In the genomic region with DNA sequence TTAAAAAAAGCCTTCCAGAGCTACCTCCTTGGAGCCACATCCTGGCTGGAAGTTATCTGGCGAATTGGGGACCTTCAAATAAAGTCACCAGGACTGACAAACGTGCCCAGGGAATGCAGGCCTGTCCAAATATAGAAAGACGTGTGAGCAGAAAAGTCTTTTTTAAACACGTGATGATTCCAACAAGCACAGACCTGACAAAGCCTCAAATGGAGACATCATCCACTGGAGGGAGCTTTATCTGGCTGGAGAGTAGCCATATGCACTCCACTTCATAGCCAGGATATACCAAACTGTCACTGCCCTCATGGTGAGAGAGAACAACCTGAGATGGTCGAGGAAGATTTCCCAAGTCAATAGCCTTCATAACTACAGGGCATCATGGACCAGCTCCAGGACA, we compare ENCODE assay signal across 20 mouse cellular contexts. TPM values are rescaled to one million over a fixed set of nuclear protein-coding genes. Genes with fewer than 3 reads are reported as not detected.
DNase-seq lines count a peak whose midpoint lies in the region; ATAC-seq and TF ChIP-seq lines count a peak whose summit lies in the region.
"Had no signal": no experiment of that assay in that cellular context is flagged by ENCODE, and none has a peak within 500 bp of the region (broad histone marks: within the 10 kb centered on the region; RNA-seq: fewer than 3 reads in every experiment).

No protein-coding gene starts in this region.

- no peak for DNase-seq in hindbrain, postnatal 0 days (ENCODE audit: low spot score)
- no peak for DNase-seq in hindbrain, embryonic 11.5 days (ENCODE audit: low spot score)
- no peak for DNase-seq in CH12.LX (ENCODE audit: extremely low read depth)
- peak; percentile 83 for DNase-seq in heart, postnatal 0 days (ENCODE audit: low spot score)
- DNase-seq in T-cell, adult 2 months (ENCODE audit: low spot score): no peak
- no peak for DNase-seq in spleen, postnatal 36 days (ENCODE audit: low spot score in 2 of 2)
- DNase-seq: adrenal gland, postnatal 10 days; cerebellum, postnatal 36 days; gastrocnemius, postnatal 25 days; kidney, adult 9 months; lung, adult 2 months; right cerebral cortex, postnatal 25 days had no signal

- H3K9me3 ChIP-seq in hindbrain, postnatal 0 days (ENCODE audit: low read length): no peaks in the 10 kb centered on the region
- no peaks in the 10 kb centered on the region for H3K9me3 ChIP-seq in hindbrain, embryonic 11.5 days (ENCODE audit: control insufficient read depth, low read length)
- H3K9me3 ChIP-seq in CH12.LX (replicated peaks; ENCODE audit: low read length): peaks cover 8% of the 10 kb centered on the region
- no peaks in the 10 kb centered on the region for H3K9me3 ChIP-seq in heart, postnatal 0 days (replicated peaks; ENCODE audit: control insufficient read depth, low read length)
- H3K9me3 ChIP-seq: embryonic facial prominence, embryonic 10.5 days; forebrain, embryonic 15.5 days; G1E; limb, embryonic 13.5 days; neural tube, embryonic 13.5 days had no signal

- no peak for TF ChIP-seq POLR2A in CH12.LX (IDR thresholded peaks at IDR 0.05; ENCODE audit: low read depth, low read length)

- no peaks in the 10 kb centered on the region for H3K36me3 ChIP-seq in hindbrain, postnatal 0 days (ENCODE audit: insufficient read depth, low read length)
- no peaks in the 10 kb centered on the region for H3K36me3 ChIP-seq in hindbrain, embryonic 11.5 days (ENCODE audit: control insufficient read depth, insufficient read depth, low read length)
- peaks cover 60 to 95% of the 10 kb centered on the region in 2 experiments for H3K36me3 ChIP-seq in CH12.LX (replicated peaks in 1 of 2; ENCODE audit: control insufficient read depth in 1 of 2, insufficient read depth in 1 of 2, low read length in 1 of 2)
- H3K36me3 ChIP-seq in heart, postnatal 0 days (replicated peaks; ENCODE audit: control insufficient read depth, insufficient read depth, low read length): no peaks in the 10 kb centered on the region; the same call in 1 of the 2 replicates
- H3K36me3 ChIP-seq: embryonic facial prominence, embryonic 10.5 days; forebrain, embryonic 15.5 days; G1E; limb, embryonic 13.5 days; neural tube, embryonic 13.5 days had no signal

- H3K4me1 ChIP-seq in hindbrain, postnatal 0 days (ENCODE audit: insufficient read depth, low read length): no peaks in the 10 kb centered on the region
- H3K4me1 ChIP-seq in hindbrain, embryonic 11.5 days (replicated peaks; ENCODE audit: control insufficient read depth, insufficient read depth, low read length): no peaks in the 10 kb centered on the region
- H3K4me1 ChIP-seq in CH12.LX (ENCODE audit: control insufficient read depth in 1 of 2, insufficient read depth in 2 of 2): peaks cover 30 to 94% of the 10 kb centered on the region in 2 experiments
- H3K4me1 ChIP-seq in brown adipose tissue, adult 24 weeks (ENCODE audit: control insufficient read depth, insufficient read depth, insufficient read length, low read length): peaks cover 19% of the 10 kb centered on the region; the same call in 1 of the 2 replicates
- peaks cover 69% of the 10 kb centered on the region for H3K4me1 ChIP-seq in heart, postnatal 0 days (ENCODE audit: control insufficient read depth, insufficient read depth)
- H3K4me1 ChIP-seq: embryonic facial prominence, embryonic 10.5 days; forebrain, embryonic 15.5 days; limb, embryonic 13.5 days; neural tube, embryonic 13.5 days had no signal

- WGBS in hindbrain, postnatal 0 days: 63% methylated on average over 5 of the region's 5 CpGs
- 68% methylated on average over 5 of the region's 5 CpGs for WGBS in hindbrain, embryonic 11.5 days
- WGBS in heart, postnatal 0 days: 23% methylated on average over 5 of the region's 5 CpGs

- TF ChIP-seq EP300 in CH12.LX (IDR thresholded peaks at IDR 0.05; ENCODE audit: low read length): no peak
- peak; percentile 88; the same call in 1 of the 2 replicates for TF ChIP-seq EP300 in heart, postnatal 0 days (IDR thresholded peaks at IDR 0.05; ENCODE audit: low read depth)

- H3K27me3 ChIP-seq in hindbrain, postnatal 0 days (ENCODE audit: insufficient read depth, low read length): no peaks in the 10 kb centered on the region
- no peaks in the 10 kb centered on the region for H3K27me3 ChIP-seq in hindbrain, embryonic 11.5 days (ENCODE audit: control insufficient read depth, insufficient read depth, low read length)
- no peaks in the 10 kb centered on the region for H3K27me3 ChIP-seq in CH12.LX (replicated peaks)
- no peaks in the 10 kb centered on the region for H3K27me3 ChIP-seq in heart, postnatal 0 days (ENCODE audit: control insufficient read depth, insufficient read depth, low read length)
- H3K27me3 ChIP-seq: forebrain, embryonic 15.5 days; limb, embryonic 13.5 days; neural tube, embryonic 13.5 days had no signal

- peak; percentile 4 for TF ChIP-seq RAD21 in CH12.LX (IDR thresholded peaks at IDR 0.05; ENCODE audit: low read depth, low read length)

- peak; percentile 10; the same call in 1 of the 2 replicates for TF ChIP-seq CTCF in hindbrain, postnatal 0 days (IDR thresholded peaks at IDR 0.05; ENCODE audit: low read depth)
- TF ChIP-seq CTCF in CH12.LX (conservative IDR thresholded peaks at IDR 0.05 in 1 of 2, IDR thresholded peaks at IDR 0.05 in 1 of 2; ENCODE audit: low read depth in 2 of 2, low read length in 2 of 2): peak in 1 of 2 experiments; percentile 39; a peak in 1 of 4 replicates
- peak; percentile 57 for TF ChIP-seq CTCF in heart, postnatal 0 days (IDR thresholded peaks at IDR 0.05; ENCODE audit: low read depth)

- dilution Hi-C loops in CH12.LX (cut with MboI; ENCODE audit: extremely low pct_ligation_motif_present, extremely low pct_unique_long_range_greater_than_20kb, low sequenced_read_pairs): no loop called here

- H3K4me3 ChIP-seq in hindbrain, postnatal 0 days (ENCODE audit: low read length): no peak overlapping the region
- H3K4me3 ChIP-seq in hindbrain, embryonic 11.5 days (ENCODE audit: low read depth, low read length): no peak overlapping the region
- no peak overlapping the region for H3K4me3 ChIP-seq in CH12.LX (replicated peaks in 1 of 3; ENCODE audit: low read depth in 2 of 3, low read length in 2 of 3, poor library complexity in 1 of 3)
- no peak overlapping the region for H3K4me3 ChIP-seq in brown adipose tissue, adult 24 weeks (ENCODE audit: insufficient read depth, low read depth, low read length)
- H3K4me3 ChIP-seq in heart, postnatal 0 days (ENCODE audit: low read depth, low read length): no peak overlapping the region
- H3K4me3 ChIP-seq: embryonic facial prominence, embryonic 10.5 days; erythroblast, embryonic 14.5 days; forebrain, embryonic 15.5 days; limb, embryonic 13.5 days; neural tube, embryonic 13.5 days had no signal

- ATAC-seq in hindbrain, postnatal 0 days: no peak
- no peak for ATAC-seq in hindbrain, embryonic 11.5 days (ENCODE audit: low FRiP score)
- peak; percentile 82 for ATAC-seq in heart, postnatal 0 days (ENCODE audit: insufficient read depth, low read depth)
- ATAC-seq: forebrain, embryonic 15.5 days; hindbrain, embryonic 16.5 days had no signal

- H3K9ac ChIP-seq in hindbrain, postnatal 0 days (replicated peaks; ENCODE audit: low read length): no peak overlapping the region
- H3K9ac ChIP-seq in hindbrain, embryonic 11.5 days (ENCODE audit: low read depth, low read length): no peak overlapping the region
- H3K9ac ChIP-seq in CH12.LX (ENCODE audit: insufficient read depth, low read depth): no peak overlapping the region
- no peak overlapping the region for H3K9ac ChIP-seq in heart, postnatal 0 days (replicated peaks; ENCODE audit: low read depth, low read length)
- H3K9ac ChIP-seq: forebrain, embryonic 15.5 days; limb, embryonic 13.5 days; neural tube, embryonic 13.5 days had no signal

- no peak overlapping the region for H3K27ac ChIP-seq in hindbrain, postnatal 0 days
- no peak overlapping the region for H3K27ac ChIP-seq in hindbrain, embryonic 11.5 days (ENCODE audit: low read depth, low read length)
- H3K27ac ChIP-seq in CH12.LX (ENCODE audit: insufficient read depth, low read depth): no peak overlapping the region
- H3K27ac ChIP-seq in brown adipose tissue, adult 24 weeks (replicated peaks; ENCODE audit: low read depth, low read length): peak overlapping the region; percentile 82
- H3K27ac ChIP-seq in heart, postnatal 0 days (ENCODE audit: low read depth): peak overlapping the region; percentile 94
- H3K27ac ChIP-seq: embryonic facial prominence, embryonic 10.5 days; forebrain, embryonic 15.5 days; limb, embryonic 13.5 days; neural tube, embryonic 13.5 days had no signal

- in situ Hi-C loops in CH12.LX (cut with MboI; ENCODE audit: low pct_ligation_motif_present, low pct_unique_long_range_greater_than_20kb, low sequenced_read_pairs): no loop called here

- H3K79me2 ChIP-seq in CH12.LX (replicated peaks; ENCODE audit: control insufficient read depth, extremely low read depth, insufficient read depth, poor library complexity, severe bottlenecking): peaks cover 98% of the 10 kb centered on the region

- no peak overlapping the region for H3K4me2 ChIP-seq in hindbrain, postnatal 0 days (ENCODE audit: low read depth, low read length)
- no peak overlapping the region for H3K4me2 ChIP-seq in hindbrain, embryonic 11.5 days (replicated peaks; ENCODE audit: low read depth, low read length)
- H3K4me2 ChIP-seq in CH12.LX (ENCODE audit: insufficient read depth, low read depth, poor library complexity, severe bottlenecking): no peak overlapping the region
- no peak overlapping the region for H3K4me2 ChIP-seq in heart, postnatal 0 days (ENCODE audit: low read depth, low read length)
- H3K4me2 ChIP-seq: forebrain, embryonic 15.5 days; limb, embryonic 13.5 days; neural tube, embryonic 13.5 days had no signal

TF ChIP-seq in CH12.LX, 34 proteins besides CTCF, POLR2A, EP300 and RAD21:
- peak; percentile 48 for TF ChIP-seq SMC3 (IDR thresholded peaks at IDR 0.05; ENCODE audit: low read depth, low read length)
- TF ChIP-seq MXI1 (IDR thresholded peaks at IDR 0.05; ENCODE audit: low read depth, low read length): no peak
- no peak for TF ChIP-seq NRF1 (IDR thresholded peaks at IDR 0.05; ENCODE audit: low read depth, low read length)

RNA-seq across cellular contexts. Expression of a gene that starts 13.5 kb away (rescaled TPM):
- 3.4 and 6.0 TPM in 2 replicates for total RNA-seq in hindbrain, postnatal 0 days (2014; rRNA removed)
- polyA plus RNA-seq in hindbrain, postnatal 0 days (2015; fragmentation: Nextera tagmentation; extraction: Ambion mirVana): 9.2 and 12.2 TPM in 2 replicates
- polyA plus RNA-seq in hindbrain, embryonic 11.5 days (2014; fragmentation: Nextera tagmentation; extraction: Ambion mirVana): 1.7 and 2.3 TPM in 2 replicates
- total RNA-seq in CH12.LX (2012; rRNA removed) (74.0 and 88.1 TPM in 2 replicates), CH12.LX (2014; rRNA removed) (73.4 and 84.6 TPM in 2 replicates)
- polyA plus RNA-seq in CH12.LX (2012; ENCODE audit: insufficient read length, low read depth): 237 and 248 TPM in 2 replicates
- 1,169 and 1,640 TPM in 2 replicates for polyA plus RNA-seq in brown adipose tissue, adult 24 weeks (2012; ENCODE audit: insufficient read depth, insufficient read length, missing spikeins)
- total RNA-seq in heart, postnatal 0 days (2014; rRNA removed; ENCODE audit: low replicate concordance): 148 and 166 TPM in 2 replicates
- polyA plus RNA-seq in heart, postnatal 0 days (2015; fragmentation: Nextera tagmentation; extraction: Ambion mirVana): 226 and 231 TPM in 2 replicates

Comparison
In these comparisons a context has a peak if more than half of its experiments do, and no peak if none do; other contexts are left out.
1. H3K27ac ChIP-seq: peak in brown adipose tissue, adult 24 weeks (single experiment) and heart, postnatal 0 days (single experiment); none in hindbrain, postnatal 0 days (single experiment), hindbrain, embryonic 11.5 days (single experiment) and CH12.LX (single experiment).
2. RNA of a gene that starts 13.5 kb away (polyA plus RNA-seq): 1,169 to 1,640 TPM in brown adipose tissue, adult 24 weeks, 237 to 248 TPM in CH12.LX and 226 to 231 TPM in heart, postnatal 0 days; 9.2 to 12.2 TPM in hindbrain, postnatal 0 days and 1.7 to 2.3 TPM in hindbrain, embryonic 11.5 days; every median in the first group is over 10 times any median in the second.